Mouse (Mus musculus) embryonic facial prominence, embryonic 15.5 days (tissue): ENCODE results near the gene Sorcs3. TPM values are rescaled to one million over a fixed set of nuclear protein-coding genes. Genes with fewer than 3 reads are reported as not detected.

Source experiments
- ATAC-seq: fragments of 200-750 bp; cut with Nextera tagmentation; 2 replicates; pipeline ENCODE4 v1.8.0; 2017; ENCODE audit warnings: low read depth, moderate TSS enrichment; ENCODE audit not compliant: insufficient number of reproducible peaks, low FRiP score, low TSS enrichment
- H3K27ac ChIP-seq: fragments of 300-500 bp; sonication (generic); replicated peaks from 2 replicates; pipeline ENCODE4 v1.5.1; 2015; ENCODE audit warnings: mild to moderate bottlenecking, inconsistent platforms
- H3K27me3 ChIP-seq: fragments of 300-500 bp; sonication (generic); 2 replicates; pipeline ENCODE4 v1.6.1; 2015; ENCODE audit warnings: inconsistent platforms
- H3K36me3 ChIP-seq: fragments of 300-500 bp; sonication (generic); 2 replicates; pipeline ENCODE4 v1.6.1; 2015; ENCODE audit warnings: mild to moderate bottlenecking, inconsistent platforms
- H3K4me1 ChIP-seq: fragments of 300-500 bp; sonication (generic); 2 replicates; pipeline ENCODE4 v1.6.1; 2015; ENCODE audit warnings: inconsistent platforms
- H3K4me2 ChIP-seq: fragments of 300-500 bp; sonication (generic); replicated peaks from 2 replicates; pipeline ENCODE4 v1.6.1; 2015; ENCODE audit warnings: mild to moderate bottlenecking, inconsistent platforms
- H3K4me3 ChIP-seq: fragments of 300-500 bp; sonication (generic); replicated peaks from 2 replicates; pipeline ENCODE4 v1.5.1; 2015; ENCODE audit warnings: mild to moderate bottlenecking, inconsistent platforms
- H3K9ac ChIP-seq: fragments of 300-500 bp; sonication (generic); 2 replicates; pipeline ENCODE4 v1.6.1; 2015; ENCODE audit warnings: inconsistent platforms
- H3K9me3 ChIP-seq: fragments of 300-500 bp; sonication (generic); replicated peaks from 2 replicates; pipeline ENCODE4 v1.6.1; 2016; ENCODE audit warnings: inconsistent platforms
- WGBS: fragments of 180-500 bp; shearing (Covaris S2); methylation state at CpG from one replicate; pipeline ENCODE4 v1.1.7; 2015; 5-methylcytosine and 5-hydroxymethylcytosine counted together
- polyA plus RNA-seq: library from polyadenylated mRNA; unstranded; fragments of >200 nt; fragmentation: Nextera tagmentation; extraction: Ambion mirVana; gene quantifications from 2 replicates; pipeline ENCODE4 v1.2.1, GENCODE M21; 2015

The Sorcs3 gene
- polyA plus RNA-seq, 1 experiment from 2014 or later: 1.1 TPM

GRCm38 (mm10) chr19:48804546-48804945 is 598.7 kb downstream of the Sorcs3 start:
- Histone ChIP-seq H3K4me3 (no peak overlapping the region), H3K4me2 (no peak overlapping the region), H3K27me3 (no peaks in the 10 kb centered on the region), H3K4me1 (no peaks in the 10 kb centered on the region), H3K27ac (no peak overlapping the region), H3K36me3 (no peaks in the 10 kb centered on the region), H3K9me3 (no peaks in the 10 kb centered on the region), H3K9ac (no peak overlapping the region)
- WGBS: 23% methylated on average over 6 of the region's 6 CpGs
- no peak for ATAC-seq

GRCm38 (mm10) chr19:48811541-48811940 is 605.7 kb downstream of the Sorcs3 start:
- no peak for ATAC-seq
- Histone ChIP-seq H3K36me3 (no peaks in the 10 kb centered on the region), H3K9ac (no peak overlapping the region), H3K4me2 (no peak overlapping the region), H3K4me1 (no peaks in the 10 kb centered on the region), H3K9me3 (no peaks in the 10 kb centered on the region), H3K27ac (no peak overlapping the region), H3K4me3 (no peak overlapping the region), H3K27me3 (no peaks in the 10 kb centered on the region)
- WGBS: 52% methylated on average over 3 of the region's 3 CpGs

GRCm38 (mm10) chr19:48813823-48814222 is 608.0 kb downstream of the Sorcs3 start:
- H3K27me3 ChIP-seq: no peaks in the 10 kb centered on the region
- no peaks in the 10 kb centered on the region for H3K9me3 ChIP-seq
- H3K9ac ChIP-seq: no peak overlapping the region
- H3K4me2 ChIP-seq: no peak overlapping the region
- no peaks in the 10 kb centered on the region for H3K36me3 ChIP-seq
- 80% methylated on average over 4 of the region's 4 CpGs for WGBS
- no peak overlapping the region for H3K4me3 ChIP-seq
- H3K27ac ChIP-seq: no peak overlapping the region
- no peak for ATAC-seq
- H3K4me1 ChIP-seq: no peaks in the 10 kb centered on the region

GRCm38 (mm10) chr19:48815064-48815463 is 609.2 kb downstream of the Sorcs3 start:
- Histone ChIP-seq H3K9ac (no peak overlapping the region), H3K27ac (no peak overlapping the region), H3K9me3 (no peaks in the 10 kb centered on the region), H3K27me3 (no peaks in the 10 kb centered on the region), H3K4me2 (no peak overlapping the region), H3K4me1 (no peaks in the 10 kb centered on the region), H3K36me3 (no peaks in the 10 kb centered on the region), H3K4me3 (no peak overlapping the region)
- ATAC-seq: no peak
- 92% methylated on average over 3 of the region's 3 CpGs for WGBS

GRCm38 (mm10) chr19:48820493-48821282 is 614.9 kb downstream of the Sorcs3 start:
- no peaks in the 10 kb centered on the region for H3K4me1 ChIP-seq
- H3K27ac ChIP-seq: no peak overlapping the region
- H3K9me3 ChIP-seq: no peaks in the 10 kb centered on the region
- no peaks in the 10 kb centered on the region for H3K36me3 ChIP-seq
- no peak overlapping the region for H3K9ac ChIP-seq
- no peak overlapping the region for H3K4me3 ChIP-seq
- 73% methylated on average over 5 of the region's 5 CpGs for WGBS
- no peaks in the 10 kb centered on the region for H3K27me3 ChIP-seq
- no peak overlapping the region for H3K4me2 ChIP-seq
- no peak for ATAC-seq

GRCm38 (mm10) chr19:48821283-48821715 is 615.5 kb downstream of the Sorcs3 start:
- H3K4me3 ChIP-seq: no peak overlapping the region
- 62% methylated on average over 3 of the region's 3 CpGs for WGBS

GRCm38 (mm10) chr19:48834342-48834741 is 628.5 kb downstream of the Sorcs3 start:
- 51% methylated on average over 3 of the region's 3 CpGs for WGBS
- Histone ChIP-seq H3K9ac (no peak overlapping the region), H3K9me3 (no peaks in the 10 kb centered on the region), H3K27me3 (no peaks in the 10 kb centered on the region), H3K4me1 (no peaks in the 10 kb centered on the region), H3K27ac (no peak overlapping the region), H3K4me2 (no peak overlapping the region), H3K36me3 (no peaks in the 10 kb centered on the region), H3K4me3 (no peak overlapping the region)
- ATAC-seq: no peak

More at GRCm38 (mm10) chr19:48821283-48821715, 615.5 kb downstream of the Sorcs3 start:
- Histone ChIP-seq H3K27me3 (no peaks in the 10 kb centered on the region), H3K27ac (no peak overlapping the region), H3K9me3 (no peaks in the 10 kb centered on the region), H3K4me1 (no peaks in the 10 kb centered on the region), H3K9ac (no peak overlapping the region), H3K36me3 (no peaks in the 10 kb centered on the region), H3K4me2 (no peak overlapping the region)
- no peak for ATAC-seq

GRCm38 (mm10) chr19:48839418-48839817 is 633.6 kb downstream of the Sorcs3 start:
- Histone ChIP-seq H3K36me3 (no peaks in the 10 kb centered on the region), H3K4me1 (no peaks in the 10 kb centered on the region), H3K27ac (no peak overlapping the region), H3K27me3 (no peaks in the 10 kb centered on the region), H3K4me2 (no peak overlapping the region), H3K4me3 (no peak overlapping the region), H3K9ac (no peak overlapping the region), H3K9me3 (no peaks in the 10 kb centered on the region)
- WGBS: 30% methylated on average over 4 of the region's 4 CpGs
- no peak for ATAC-seq

GRCm38 (mm10) chr19:48847700-48848099 is 641.9 kb downstream of the Sorcs3 start:
- ATAC-seq: no peak
- Histone ChIP-seq H3K36me3 (no peaks in the 10 kb centered on the region), H3K27ac (no peak overlapping the region), H3K4me1 (no peaks in the 10 kb centered on the region), H3K27me3 (no peaks in the 10 kb centered on the region), H3K9me3 (no peaks in the 10 kb centered on the region), H3K4me3 (no peak overlapping the region), H3K4me2 (no peak overlapping the region), H3K9ac (no peak overlapping the region)
- 76% methylated on average over 3 of the region's 3 CpGs for WGBS

GRCm38 (mm10) chr19:48850466-48850865 is 644.6 kb downstream of the Sorcs3 start:
- Histone ChIP-seq H3K9me3 (no peaks in the 10 kb centered on the region), H3K4me1 (no peaks in the 10 kb centered on the region), H3K36me3 (no peaks in the 10 kb centered on the region), H3K27me3 (no peaks in the 10 kb centered on the region), H3K4me2 (no peak overlapping the region), H3K9ac (no peak overlapping the region), H3K4me3 (no peak overlapping the region), H3K27ac (no peak overlapping the region)
- whole genome bisulfite sequencing: 85% methylated on average over 1 of the region's 1 CpGs
- no peak for ATAC-seq
